Mouse (Mus musculus): Measurements from ENCODE around the gene Nfasc. TPM values are rescaled to one million over a fixed set of nuclear protein-coding genes. Genes with fewer than 3 reads are reported as not detected.

Nfasc gene
- polyA plus RNA-seq (2012; rRNA removed; ENCODE audit: low replicate concordance) = 0.23 and 0.44 TPM in 2 replicates

DNA sequence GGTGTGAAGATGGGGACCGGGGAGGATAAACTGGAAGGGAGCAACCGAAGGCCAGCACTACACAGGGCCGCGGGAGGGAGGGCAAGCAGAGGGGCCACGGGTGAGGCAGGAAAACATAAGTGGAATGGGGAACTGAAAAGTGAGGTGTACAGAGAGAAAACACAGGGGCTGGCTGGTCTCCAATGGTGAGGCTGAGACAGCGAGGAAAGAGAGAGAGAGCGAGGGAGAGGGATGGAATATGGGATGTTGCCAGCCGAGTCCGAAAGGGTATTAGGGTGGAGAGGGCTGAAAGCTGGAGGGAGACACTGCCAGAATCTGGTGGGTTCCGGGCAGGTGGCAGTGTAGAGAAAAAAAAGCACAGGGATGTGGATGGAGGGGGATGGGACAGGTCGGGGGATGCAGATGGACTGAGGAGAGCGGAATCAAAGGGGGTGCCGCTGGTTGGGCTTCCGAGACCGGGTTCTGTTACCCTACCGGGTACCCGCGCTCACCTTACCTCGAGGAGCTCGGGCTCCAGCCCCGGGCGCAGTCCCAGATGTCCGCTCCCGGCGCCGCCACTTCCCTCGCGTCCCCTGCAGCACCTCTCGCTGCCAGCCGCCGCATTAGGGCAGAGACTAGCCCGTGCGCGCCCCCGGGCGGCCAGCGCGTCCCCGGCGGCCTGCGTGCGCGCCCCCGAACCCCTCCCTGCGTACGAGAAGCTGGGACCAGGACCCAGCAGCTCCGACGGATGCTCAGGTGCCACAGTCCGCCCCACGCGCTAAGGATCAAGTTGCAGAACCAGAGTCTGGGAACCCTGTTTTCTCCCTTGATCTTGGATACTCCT, at the start of gene Nfasc:
Gene Nfasc (minus strand): TSS at position 623 of the 823 bp plus-strand sequence.

GRCm38 (mm10) chr1:132542762-132543306, 198.8 kb downstream of the Nfasc start, which contains the start of gene Cntn2:
Gene Cntn2, minus strand, starts transcription at chr1:132543256.

Other genes starting within 250 kb of the Nfasc start
- gene Tmem81, start 235.6 kb downstream of the Nfasc start, polyA plus RNA-seq (2012; rRNA removed; ENCODE audit: low replicate concordance) = 2.8 and 3.2 TPM in 2 replicates
- gene Cntn2, start 198.5 kb downstream of the Nfasc start, polyA plus RNA-seq (2012; rRNA removed; ENCODE audit: low replicate concordance) = 0.06 and 0.20 TPM in 2 replicates
- 10.0 and 14.0 TPM in 2 replicates for gene Lrrn2, start 138.5 kb upstream of the Nfasc start, polyA plus RNA-seq (2012; rRNA removed; ENCODE audit: low replicate concordance)

Data from subcutaneous adipose tissue, adult 2 months (tissue).